In the genomic region with DNA sequence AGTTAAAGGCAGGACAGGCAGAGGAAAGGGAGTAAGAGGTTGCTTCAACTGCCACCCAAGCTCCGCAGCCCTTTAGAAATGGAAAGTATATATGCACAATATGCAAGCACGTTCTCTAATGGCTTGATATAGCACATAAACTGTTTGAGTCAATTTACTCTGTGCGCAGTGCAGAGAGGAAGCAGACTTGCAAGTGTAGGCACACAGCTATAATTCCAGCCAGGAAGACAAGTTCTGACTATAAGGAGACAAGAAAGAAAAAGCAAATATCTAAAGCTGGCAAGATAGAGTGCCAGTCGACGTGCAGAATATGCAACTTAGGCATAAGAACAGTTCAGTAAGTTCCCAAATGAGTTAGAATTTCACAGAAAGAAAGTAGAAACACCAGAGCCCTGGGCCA, we compare ENCODE assay signal across 22 mouse cellular contexts.
"Had no signal": no experiment of that assay in that cellular context is flagged by ENCODE, and none has a peak within 500 bp of the region (broad histone marks: within the 10 kb centered on the region; RNA-seq: fewer than 3 reads in every experiment).

No protein-coding gene starts in this region.

- ATAC-seq: liver, embryonic 12.5 days had no signal

- H3K9me3 ChIP-seq: heart, embryonic 13.5 days; heart, embryonic 15.5 days; hindbrain, embryonic 13.5 days; hindbrain, embryonic 15.5 days; intestine, embryonic 15.5 days; kidney, embryonic 15.5 days; limb, embryonic 15.5 days had no signal

- H3K27ac ChIP-seq: heart, adult 2 months; heart, embryonic 13.5 days; heart, embryonic 15.5 days; hindbrain, embryonic 13.5 days; hindbrain, postnatal 0 days; intestine, embryonic 15.5 days; kidney, embryonic 15.5 days; kidney, postnatal 0 days; limb, embryonic 13.5 days; limb, embryonic 15.5 days; liver, embryonic 12.5 days; liver, embryonic 14.5 days had no signal

- H3K9ac ChIP-seq: heart, embryonic 13.5 days; heart, embryonic 15.5 days; hindbrain, embryonic 13.5 days; hindbrain, embryonic 15.5 days; intestine, embryonic 15.5 days; kidney, embryonic 15.5 days; limb, embryonic 13.5 days; limb, embryonic 15.5 days; liver, embryonic 12.5 days; liver, embryonic 14.5 days had no signal

- H3K4me1 ChIP-seq: heart, embryonic 13.5 days; heart, embryonic 15.5 days; hindbrain, embryonic 13.5 days; hindbrain, embryonic 15.5 days; intestine, embryonic 15.5 days; limb, embryonic 13.5 days; limb, embryonic 15.5 days; liver, embryonic 12.5 days had no signal

- H3K4me3 ChIP-seq: heart, adult 2 months; heart, embryonic 13.5 days; heart, embryonic 15.5 days; hindbrain, embryonic 13.5 days; hindbrain, embryonic 15.5 days; intestine, embryonic 15.5 days; kidney, embryonic 15.5 days; limb, embryonic 13.5 days; limb, embryonic 15.5 days; liver, embryonic 12.5 days had no signal

- H3K36me3 ChIP-seq: heart, embryonic 13.5 days; heart, embryonic 15.5 days; hindbrain, embryonic 13.5 days; hindbrain, embryonic 15.5 days; intestine, embryonic 15.5 days; kidney, embryonic 15.5 days; limb, embryonic 13.5 days; limb, embryonic 15.5 days; liver, embryonic 12.5 days had no signal

- H3K27me3 ChIP-seq: heart, embryonic 13.5 days; heart, embryonic 15.5 days; hindbrain, embryonic 13.5 days; hindbrain, embryonic 15.5 days; intestine, embryonic 15.5 days; kidney, embryonic 15.5 days; limb, embryonic 13.5 days; limb, embryonic 15.5 days; liver, embryonic 12.5 days had no signal

- DNase-seq: gastrocnemius, postnatal 14 days; gastrocnemius, postnatal 36 days; heart, adult 11 months; heart, adult 2 months; heart, postnatal 14 days; heart, postnatal 36 days; layer of hippocampus, adult 9-11 months; layer of hippocampus, postnatal 36 days; left cerebral cortex, postnatal 4 days had no signal

- H3K4me2 ChIP-seq: heart, embryonic 11.5 days; heart, embryonic 13.5 days; heart, embryonic 15.5 days; hindbrain, embryonic 13.5 days; hindbrain, embryonic 15.5 days; intestine, embryonic 15.5 days; kidney, embryonic 15.5 days; limb, embryonic 13.5 days; limb, embryonic 15.5 days; liver, embryonic 12.5 days had no signal
